Mouse (Mus musculus): Measurements from ENCODE around the gene Rab4a. TPM values are rescaled to one million over a fixed set of nuclear protein-coding genes. Genes with fewer than 3 reads are reported as not detected.
A peak's percentile ranks its signal among the peaks of the same experiment; 100 is the strongest.
"Not testable (repeated sequence)": the region's sequence is repeated elsewhere in the genome, so short reads cannot be mapped to it uniquely, and the experiment has no call there.

Gene Rab4a
- total RNA-seq, 4 experiments from 2014 or later: 24.3 to 40.6 (median 34.0) TPM

- DNase-seq: peak; percentile 62
These were observed 17.2 kb upstream of the Rab4a start for GRCm38 (mm10) chr8:123788416-123789170.

- DNase-seq: no peak
These were observed 16.3 kb upstream of the Rab4a start for GRCm38 (mm10) chr8:123789461-123789860.

- peak; percentile 78 for DNase-seq
These were observed 15.8 kb upstream of the Rab4a start for GRCm38 (mm10) chr8:123789970-123790369.

GRCm38 (mm10) chr8:123791101-123791844 lies 14.5 kb upstream of the Rab4a start:
- no peak for DNase-seq

- no peak for DNase-seq
These were observed 13.9 kb upstream of the Rab4a start for GRCm38 (mm10) chr8:123791845-123792225.

- no peak for DNase-seq
These were observed 11.9 kb upstream of the Rab4a start for GRCm38 (mm10) chr8:123793900-123794299.

GRCm38 (mm10) chr8:123794766-123795165 lies 11.0 kb upstream of the Rab4a start:
- DNase-seq: no peak

- no peak for DNase-seq
These were observed 9.0 kb upstream of the Rab4a start for GRCm38 (mm10) chr8:123796758-123797157.

GRCm38 (mm10) chr8:123797928-123798327 lies 7.9 kb upstream of the Rab4a start:
- no peak for DNase-seq

GRCm38 (mm10) chr8:123799434-123799833 lies 6.4 kb upstream of the Rab4a start:
- DNase-seq: no peak

GRCm38 (mm10) chr8:123799885-123800284 lies 5.9 kb upstream of the Rab4a start:
- DNase-seq: no peak

GRCm38 (mm10) chr8:123800867-123801266 lies 4.9 kb upstream of the Rab4a start:
- no peak for DNase-seq

- no peak for DNase-seq
These were observed 4.2 kb upstream of the Rab4a start for GRCm38 (mm10) chr8:123801538-123801937.

GRCm38 (mm10) chr8:123803639-123804038 lies 2.1 kb upstream of the Rab4a start:
- no peak for DNase-seq

- DNase-seq: no peak
These were observed 1.2 kb upstream of the Rab4a start for GRCm38 (mm10) chr8:123804586-123804985.

- no peak for DNase-seq
These were observed 522 bp upstream of the Rab4a start for GRCm38 (mm10) chr8:123805209-123805717.

- no peak for DNase-seq
These were observed 670 bp downstream of the Rab4a start for GRCm38 (mm10) chr8:123806374-123806935.

GRCm38 (mm10) chr8:123807024-123807431 lies 1.2 kb downstream of the Rab4a start:
- no peak for DNase-seq

- DNase-seq: no peak
These were observed 2.2 kb downstream of the Rab4a start for GRCm38 (mm10) chr8:123807852-123808573.

- DNase-seq: no peak
These were observed 2.9 kb downstream of the Rab4a start for GRCm38 (mm10) chr8:123808671-123809070.

GRCm38 (mm10) chr8:123809342-123809741 lies 3.6 kb downstream of the Rab4a start:
- not testable (repeated sequence) for DNase-seq

- DNase-seq: no peak
These were observed 6.4 kb downstream of the Rab4a start for GRCm38 (mm10) chr8:123812227-123812626.
